Mouse (Mus musculus): ENCODE results near the gene Krt15. TPM values are rescaled to one million over a fixed set of nuclear protein-coding genes. Genes with fewer than 3 reads are reported as not detected.

The Krt15 gene
- total RNA-seq, 2 experiments from 2014 or later, result 0.51 TPM; not detected in 1

DNA sequence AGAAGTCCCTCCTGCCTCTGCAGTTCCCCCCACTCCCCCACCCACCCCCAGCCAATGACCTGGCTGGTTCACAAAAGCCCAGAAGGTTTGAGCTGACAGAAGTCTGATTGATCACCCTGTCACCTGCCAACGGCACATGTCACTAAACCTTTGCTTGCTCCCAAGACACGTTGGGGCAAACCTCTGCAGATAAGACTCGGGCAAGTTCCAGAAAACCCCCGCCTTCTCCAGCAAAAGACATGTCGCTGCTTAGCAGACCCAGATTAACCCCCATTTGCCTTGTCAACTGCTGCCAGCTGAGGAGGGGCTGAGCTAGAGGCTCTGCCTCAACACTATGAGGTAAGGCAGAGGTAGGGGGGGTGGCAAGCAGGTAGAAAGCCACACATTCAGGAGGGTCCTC is 831 bp upstream of the Krt15 start:
- no peak for DNase-seq (ENCODE audit: low spot score in 2 of 2)

DNA sequence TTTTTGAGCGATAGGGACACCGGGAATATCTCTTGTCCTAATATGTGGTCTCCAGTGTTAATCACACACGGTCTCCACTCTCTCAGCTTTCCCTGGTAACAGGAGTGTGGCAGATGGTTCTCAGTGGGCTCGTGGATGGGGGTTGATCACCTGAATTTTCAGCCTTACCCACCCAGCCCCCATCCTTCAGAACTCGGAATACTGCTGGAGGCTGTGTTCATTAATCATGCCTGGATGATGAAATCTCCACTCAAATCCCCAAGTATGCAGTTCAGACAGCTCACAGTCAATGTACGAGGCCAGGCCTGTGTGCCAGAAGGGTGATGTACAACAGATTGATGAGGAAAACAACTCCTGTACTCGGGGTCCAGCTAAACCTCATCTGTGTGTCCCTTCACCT is 10.8 kb downstream of the Krt15 start:
- no peak for DNase-seq (ENCODE audit: low spot score in 2 of 2)

- no peak for DNase-seq (ENCODE audit: low spot score in 2 of 2)
These were observed 14.3 kb downstream of the Krt15 start, which contains the start of gene Krt13 for GRCm38 (mm10) chr11:100121466-100121865. Gene Krt13 (minus strand): TSS chr11:100121566.

GRCm38 (mm10) chr11:100120331-100120730 is 15.4 kb downstream of the Krt15 start:
- no peak for DNase-seq (ENCODE audit: low spot score in 2 of 2)

DNA sequence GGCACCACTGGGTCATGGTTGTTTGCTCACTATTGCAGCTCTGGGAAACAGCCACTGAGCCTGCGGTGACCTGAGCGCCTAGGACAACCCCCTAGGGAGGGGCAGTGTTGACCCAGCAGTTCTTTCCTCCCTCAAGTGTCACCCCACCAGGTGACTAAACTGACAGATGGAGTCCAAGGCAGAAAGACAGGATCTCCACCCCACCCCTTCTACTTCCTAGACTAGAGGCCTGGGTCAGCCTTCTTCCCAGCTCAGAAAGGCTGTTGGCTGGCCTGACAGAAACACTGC is 22.0 kb downstream of the Krt15 start:
- DNase-seq (ENCODE audit: low spot score in 2 of 2), result no peak

DNA sequence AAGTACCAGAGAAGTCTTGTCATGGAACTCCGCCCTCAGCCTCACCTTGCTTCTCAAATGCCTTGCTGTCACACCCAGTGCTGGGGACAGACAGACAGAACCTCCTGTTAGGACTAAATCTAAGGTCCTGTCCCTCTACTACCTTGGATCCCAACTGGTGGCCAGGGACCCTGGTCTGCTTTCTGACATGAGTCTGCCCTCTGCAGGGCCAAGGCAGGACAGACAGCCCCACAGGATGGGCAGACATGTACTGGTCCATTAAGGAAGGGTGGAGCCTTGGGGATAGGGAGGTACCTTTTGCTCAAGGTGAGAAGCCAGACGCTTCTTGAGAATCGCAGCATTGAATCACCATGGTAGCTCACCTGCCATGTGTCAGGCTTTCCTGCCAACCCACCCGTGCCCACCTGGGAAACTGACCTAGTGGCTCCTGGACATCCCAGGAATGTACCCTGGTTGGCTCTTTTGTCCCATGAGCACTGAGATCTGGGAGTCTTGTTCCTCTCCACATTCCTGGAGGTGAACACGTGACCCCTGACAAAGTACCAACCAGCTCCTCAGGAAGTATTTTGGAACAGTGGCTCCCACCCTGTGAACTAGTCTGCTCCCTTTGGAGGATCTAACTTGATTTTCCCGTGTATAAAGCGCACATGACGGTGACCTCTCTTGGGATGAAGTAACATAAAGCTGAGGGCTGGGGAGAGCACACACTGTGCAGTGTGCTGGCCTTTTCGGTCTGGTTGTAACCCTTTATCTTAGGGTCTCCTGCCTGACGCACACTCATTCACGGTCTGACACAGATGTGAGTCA is 22.6 kb downstream of the Krt15 start:
- DNase-seq (ENCODE audit: low spot score in 2 of 2), result no peak

DNA sequence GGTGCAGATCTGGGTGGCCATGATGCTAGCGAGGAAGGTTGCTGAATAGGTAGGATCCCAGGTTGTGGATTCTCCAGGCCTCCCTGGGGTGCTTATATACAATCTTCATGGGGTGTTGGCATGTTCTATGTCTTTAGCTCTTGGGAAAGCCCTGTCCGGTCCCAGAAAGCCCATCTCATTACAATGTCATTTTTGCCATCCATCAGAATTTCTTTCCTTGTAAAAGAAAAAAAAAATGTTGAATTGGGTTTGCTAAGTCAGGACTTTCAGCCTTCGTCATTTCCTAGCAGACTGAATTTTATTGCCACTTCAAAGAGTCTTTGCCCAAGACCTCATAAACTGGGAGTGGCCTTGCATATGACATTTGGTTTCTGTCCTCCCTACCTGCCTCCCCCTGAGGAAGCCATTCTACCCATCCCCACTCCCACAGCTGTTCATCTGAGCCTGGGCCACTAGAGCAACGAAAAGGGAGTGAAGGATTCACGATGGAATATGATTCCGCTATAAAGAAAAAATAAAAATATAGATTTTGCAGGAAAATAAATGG is 30.1 kb downstream of the Krt15 start, which contains the start of gene Krt36:
Gene Krt36, minus strand, starts transcription at position 51 of the 547 bp plus-strand sequence.
- DNase-seq (ENCODE audit: low spot score in 2 of 2), result no peak

DNA sequence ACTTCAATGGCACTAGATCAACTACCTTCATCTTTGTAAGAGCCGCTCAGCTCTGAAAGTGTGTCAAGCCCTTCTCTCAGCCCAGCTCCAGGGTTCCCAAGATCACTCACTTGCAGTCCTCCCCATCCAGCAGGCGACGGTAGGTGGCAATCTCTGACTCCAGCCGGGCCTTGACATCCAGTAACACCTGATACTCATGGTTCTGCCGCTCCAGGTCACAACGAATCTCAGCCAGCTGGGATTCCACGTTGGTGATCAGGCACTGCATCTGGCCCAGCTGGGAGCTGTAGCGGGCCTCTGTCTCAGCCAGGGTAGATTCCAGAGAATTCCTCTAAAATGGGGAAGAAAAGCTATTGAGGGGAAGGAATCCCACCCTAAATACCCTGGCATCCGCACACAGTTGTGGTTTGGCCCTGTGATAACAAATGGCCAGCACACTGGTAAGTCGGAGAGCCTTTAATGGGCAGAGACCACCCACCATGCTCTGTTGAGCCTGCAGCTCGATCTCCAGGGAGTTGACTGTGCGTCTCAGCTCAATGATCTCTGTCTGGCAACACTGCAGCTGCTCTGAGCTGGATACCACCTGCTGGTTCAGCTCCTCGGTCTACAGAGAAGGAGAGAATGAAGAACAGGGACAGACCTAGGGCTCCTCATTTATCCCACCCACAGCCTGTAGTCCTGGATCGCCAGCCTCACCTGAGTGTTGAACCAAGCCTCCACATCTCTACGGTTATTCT is 32.9 kb downstream of the Krt15 start:
- DNase-seq (ENCODE audit: low spot score in 2 of 2), result no peak

DNA sequence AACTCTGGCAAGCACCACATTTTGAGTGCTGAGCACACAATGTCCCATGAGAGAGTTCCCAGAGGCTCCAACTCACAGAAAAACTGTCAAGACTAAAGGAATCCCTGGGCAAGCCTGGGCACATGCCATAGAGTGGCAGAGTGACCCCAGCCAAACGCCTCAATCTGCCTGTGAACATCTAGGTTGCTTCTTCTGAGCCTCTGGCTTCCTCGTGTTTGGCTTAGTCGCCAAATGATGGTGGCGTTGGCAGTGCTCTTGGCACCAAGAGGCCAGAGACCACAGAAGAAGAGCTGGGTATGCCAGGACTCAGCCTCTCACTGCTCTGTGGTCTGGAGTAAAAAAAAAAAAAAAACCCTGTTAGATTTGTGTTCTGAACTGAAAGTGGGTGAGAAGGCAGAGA is 35.3 kb downstream of the Krt15 start:
- DNase-seq (ENCODE audit: low spot score in 2 of 2), result no peak

DNA sequence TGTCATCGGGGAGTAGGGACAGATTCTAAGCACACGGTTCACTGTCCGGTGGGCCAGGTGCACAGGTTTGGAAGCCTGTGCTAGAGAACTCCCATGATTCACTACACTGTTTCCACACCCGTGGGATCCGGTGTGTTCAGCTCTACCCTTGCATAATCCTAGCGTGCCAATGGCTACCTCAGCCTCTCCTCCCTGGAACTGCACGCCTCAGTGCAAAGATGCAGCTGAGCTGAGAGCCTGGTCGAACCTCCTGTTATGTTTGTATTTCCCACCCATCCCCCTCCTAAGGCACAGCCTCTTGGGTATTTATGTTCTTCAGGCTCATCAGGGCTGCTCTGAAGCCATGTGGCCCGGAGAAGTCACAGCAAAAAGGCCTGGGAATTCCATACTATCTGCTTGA is 37.9 kb downstream of the Krt15 start:
- no peak for DNase-seq (ENCODE audit: low spot score in 2 of 2)

- no peak for DNase-seq (ENCODE audit: low spot score in 2 of 2)
These were observed 39.6 kb downstream of the Krt15 start, which contains the start of gene Krt35 for GRCm38 (mm10) chr11:100096141-100096540. Gene Krt35 (minus strand): TSS chr11:100096241.

DNA sequence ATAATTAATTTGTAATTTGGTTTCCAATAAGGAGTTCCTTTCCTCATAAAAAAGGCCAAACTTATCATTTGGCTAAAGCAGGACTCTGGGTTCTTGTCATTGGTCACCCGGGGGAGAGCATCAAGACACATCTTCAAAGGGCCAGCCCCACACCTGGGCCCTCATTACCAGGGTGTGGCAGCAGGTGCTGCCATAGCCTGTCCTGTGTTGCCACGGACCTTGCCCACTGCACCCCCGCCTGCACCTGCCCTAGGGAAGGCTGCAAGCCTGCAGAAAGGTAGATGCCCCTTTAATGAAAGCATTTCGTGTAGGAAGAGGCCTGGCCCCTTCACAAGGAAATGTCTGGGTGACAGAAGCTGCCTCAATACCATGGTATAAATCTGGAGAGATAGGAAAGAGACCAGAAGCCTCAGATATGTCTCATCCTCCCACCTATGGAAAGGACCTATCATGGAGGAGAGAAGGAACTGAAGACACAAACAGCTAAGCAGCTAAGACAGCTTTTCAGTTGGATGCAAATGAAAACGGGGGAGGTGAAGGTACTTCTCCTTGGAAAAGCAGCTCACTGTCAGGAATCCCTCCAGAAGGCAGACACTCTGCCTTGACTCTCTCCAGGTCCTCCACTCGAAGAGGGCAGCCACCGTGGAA is 47.2 kb downstream of the Krt15 start:
- DNase-seq (ENCODE audit: low spot score in 2 of 2), result no peak

- no peak for DNase-seq (ENCODE audit: low spot score in 2 of 2)
These were observed 47.9 kb downstream of the Krt15 start, which contains the start of gene Krt32 for GRCm38 (mm10) chr11:100087861-100088260. Gene Krt32 (minus strand): TSS chr11:100088226.

Other genes with a start within 250 kb of the Krt15 start
- not detected for gene Krtap31-1, start 228.0 kb downstream of the Krt15 start, total RNA-seq (2021)
- not detected for gene Gm11565, start 221.2 kb downstream of the Krt15 start, total RNA-seq (2021)
- not detected for gene Krtap31-2, start 199.6 kb downstream of the Krt15 start, total RNA-seq (2021)
- not detected for gene Krtap9-5, start 187.5 kb downstream of the Krt15 start, total RNA-seq (2021)
- gene Krtap29-1, start 156.9 kb downstream of the Krt15 start, total RNA-seq (2021), result not detected
- gene Krtap16-1, start 149.3 kb downstream of the Krt15 start, total RNA-seq (2021), result not detected
- not detected for gene Krtap17-1, start 141.9 kb downstream of the Krt15 start, total RNA-seq (2021)
- not detected for gene Krt33a, start 119.7 kb downstream of the Krt15 start, total RNA-seq (2021)
- gene Krt33b, start 106.1 kb downstream of the Krt15 start, total RNA-seq (2021), result not detected
- gene Krt34, start 94.4 kb downstream of the Krt15 start, total RNA-seq (2021), result not detected
- not detected for gene Krt31, start 85.4 kb downstream of the Krt15 start, total RNA-seq (2021)
- not detected for gene Krt32, start 47.7 kb downstream of the Krt15 start, total RNA-seq (2021)
- gene Krt35, start 39.7 kb downstream of the Krt15 start, total RNA-seq (2021), result not detected
- gene Krt36, start 30.3 kb downstream of the Krt15 start, total RNA-seq (2021), result not detected
- gene Krt13, start 14.4 kb downstream of the Krt15 start, total RNA-seq (2021), result not detected
- not detected for gene Krt19, start 12.7 kb upstream of the Krt15 start, total RNA-seq (2021)
- 1 to 10 TPM; 3.8 to 4.4 TPM for gene Krt9, start 57.3 kb upstream of the Krt15 start, total RNA-seq (2021)
- gene Krt14, start 71.6 kb upstream of the Krt15 start, total RNA-seq (2021), result not detected
- gene Krt16, start 113.0 kb upstream of the Krt15 start, total RNA-seq (2021), result not detected
- not detected for gene Krt17, start 125.1 kb upstream of the Krt15 start, total RNA-seq (2021)
- gene Krt42, start 133.9 kb upstream of the Krt15 start, total RNA-seq (2021), result not detected
- gene Eif1, start 184.0 kb upstream of the Krt15 start, total RNA-seq (2021), result 100 to 1,000 TPM; 739 to 776 TPM
- not detected for gene Gast, start 198.5 kb upstream of the Krt15 start, total RNA-seq (2021)
- 100 to 1,000 TPM; 186 to 208 TPM for gene Hap1, start 220.2 kb upstream of the Krt15 start, total RNA-seq (2021)

Measured in layer of hippocampus, adult 18-20 months (tissue).